Mouse (Mus musculus) hindbrain, embryonic 16.5 days (tissue): ENCODE measurements around the gene Stard3nl. TPM values are rescaled to one million over a fixed set of nuclear protein-coding genes. Genes with fewer than 3 reads are reported as not detected.
"Not testable (repeated sequence)": the region's sequence is repeated elsewhere in the genome, so short reads cannot be mapped to it uniquely, and the experiment has no call there.

Experiments
- ATAC-seq: fragments of 200-750 bp; cut with Nextera tagmentation; 2 replicates; pipeline ENCODE4 v1.8.0; 2017; ENCODE audit warnings: moderate TSS enrichment, moderate library complexity
- H3K27ac ChIP-seq: fragments of 300-500 bp; sonication (generic); 2 replicates; pipeline ENCODE4 v1.5.1; 2014; ENCODE audit warnings: low read depth, mild to moderate bottlenecking, control low read depth, low read length, moderate library complexity
- H3K27me3 ChIP-seq: fragments of 300-500 bp; sonication (generic); replicated peaks from 2 replicates; pipeline ENCODE4 v1.6.1; 2014; ENCODE audit warnings: low read length; ENCODE audit not compliant: control insufficient read depth, insufficient read depth
- H3K36me3 ChIP-seq: fragments of 300-500 bp; sonication (generic); 2 replicates; pipeline ENCODE4 v1.6.1; 2014; ENCODE audit warnings: mild to moderate bottlenecking, low read length, moderate library complexity, mixed read lengths; ENCODE audit not compliant: control insufficient read depth, insufficient read depth
- H3K4me1 ChIP-seq: fragments of 300-500 bp; sonication (generic); 2 replicates; pipeline ENCODE4 v1.6.1; 2014; ENCODE audit warnings: low read depth, low read length; ENCODE audit not compliant: control insufficient read depth, insufficient read depth
- H3K4me2 ChIP-seq: fragments of 300-500 bp; sonication (generic); 2 replicates; pipeline ENCODE4 v1.6.1; 2014; ENCODE audit warnings: mild to moderate bottlenecking, low read length, control low read depth, moderate library complexity
- H3K4me3 ChIP-seq: fragments of 300-500 bp; sonication (generic); 2 replicates; pipeline ENCODE4 v1.5.1; 2014; ENCODE audit warnings: mild to moderate bottlenecking, low read length, control low read depth, moderate library complexity
- H3K9ac ChIP-seq: fragments of 300-500 bp; sonication (generic); 2 replicates; pipeline ENCODE4 v1.6.1; 2014; ENCODE audit warnings: low read depth, mild to moderate bottlenecking, control low read depth, low read length, moderate library complexity
- H3K9me3 ChIP-seq: fragments of 300-500 bp; sonication (generic); 2 replicates; pipeline ENCODE4 v1.6.1; 2014; ENCODE audit warnings: mild to moderate bottlenecking, low read length, moderate library complexity; ENCODE audit not compliant: control insufficient read depth
- WGBS: fragments of 180-500 bp; shearing (Covaris S2); extraction: QIAGEN DNeasy Blood & Tissue Kit; methylation state at CpG from one replicate; pipeline ENCODE4 v1.1.7; 2014; 5-methylcytosine and 5-hydroxymethylcytosine counted together
- polyA plus RNA-seq: library from polyadenylated mRNA; unstranded; fragments of >200 nt; fragmentation: Nextera tagmentation; extraction: Ambion mirVana; gene quantifications from 2 replicates; pipeline ENCODE4 v1.2.1, GENCODE M21; 2015

Stard3nl gene
- polyA plus RNA-seq, 1 experiment from 2014 or later, result 218 TPM

DNA sequence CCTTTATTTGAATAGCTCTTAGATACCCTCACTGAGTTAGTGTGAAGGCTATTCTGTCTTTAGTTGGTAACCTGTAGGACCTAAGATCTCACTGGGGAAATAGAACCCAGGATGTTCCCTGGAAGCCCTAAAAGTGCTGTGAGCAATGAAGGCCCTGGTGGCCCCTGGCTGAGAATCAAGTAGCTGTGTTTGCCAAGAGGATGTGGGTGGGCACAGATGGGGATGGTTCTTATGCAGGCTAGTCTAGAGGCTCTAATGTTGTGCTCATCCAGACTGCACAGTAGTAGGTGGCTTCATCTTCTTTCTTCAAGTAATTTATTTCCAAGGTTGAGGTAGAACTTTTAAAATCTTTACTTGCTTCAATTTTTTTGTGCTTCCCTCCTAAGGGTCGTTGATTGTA lies 59.3 kb downstream of the Stard3nl start:
- not testable (repeated sequence) for H3K27ac ChIP-seq, ATAC-seq, H3K4me2 ChIP-seq, H3K27me3 ChIP-seq, H3K9me3 ChIP-seq, H3K4me1 ChIP-seq, H3K9ac ChIP-seq, H3K36me3 ChIP-seq, H3K4me3 ChIP-seq
- 94% methylated on average over 1 of the region's 1 CpGs for WGBS

Other genes starting within 250 kb of the Stard3nl start
- 26.7 and 33.4 TPM in 2 replicates for gene Epdr1, start 224.1 kb upstream of the Stard3nl start, polyA plus RNA-seq
- 4.4 and 4.9 TPM in 2 replicates for gene Sfrp4, start 227.3 kb upstream of the Stard3nl start, polyA plus RNA-seq